Mouse (Mus musculus) heart, embryonic 10.5 days (tissue): ENCODE data around the gene Tmigd1. TPM values are rescaled to one million over a fixed set of nuclear protein-coding genes. Genes with fewer than 3 reads are reported as not detected.

Experiments
- DNase-seq: peaks from one replicate; pipeline ENCODE4 v3.0.0-alpha.2; 2017; ENCODE audit warnings: low spot score
- H3K27ac ChIP-seq: fragments of 300-500 bp; sonication (generic); 2 replicates; pipeline ENCODE4 v1.5.1; 2016; ENCODE audit warnings: mild to moderate bottlenecking
- H3K27me3 ChIP-seq: fragments of 300-500 bp; sonication (generic); 2 replicates; pipeline ENCODE4 v1.6.1; 2016; ENCODE audit warnings: mild to moderate bottlenecking; ENCODE audit not compliant: poor library complexity, insufficient read depth, severe bottlenecking
- H3K36me3 ChIP-seq: fragments of 300-500 bp; sonication (generic); 2 replicates; pipeline ENCODE4 v1.6.1; 2016; ENCODE audit warnings: mild to moderate bottlenecking, moderate library complexity
- H3K4me1 ChIP-seq: fragments of 300-500 bp; sonication (generic); 2 replicates; pipeline ENCODE4 v1.6.1; 2016; ENCODE audit warnings: mild to moderate bottlenecking
- H3K4me3 ChIP-seq: fragments of 300-500 bp; sonication (generic); 2 replicates; pipeline ENCODE4 v1.5.1; 2016; ENCODE audit warnings: mild to moderate bottlenecking, moderate library complexity
- H3K9me3 ChIP-seq: fragments of 300-500 bp; sonication (generic); 2 replicates; pipeline ENCODE4 v1.6.1; 2016; ENCODE audit warnings: mild to moderate bottlenecking, moderate library complexity
- WGBS: fragments of 180-500 bp; shearing (Covaris S2); methylation state at CpG from one replicate; pipeline ENCODE4 v1.1.7; 2016; 5-methylcytosine and 5-hydroxymethylcytosine counted together
- polyA plus RNA-seq: library from polyadenylated mRNA; unstranded; fragments of >200 nt; fragmentation: Nextera tagmentation; extraction: Ambion mirVana; gene quantifications from 2 replicates; pipeline ENCODE4 v1.2.1, GENCODE M21; 2016

Gene Tmigd1
- 0.40 TPM in 1 of 2 replicates, not detected in the other for polyA plus RNA-seq

- no peak for DNase-seq
- WGBS, result 68% methylated on average over 7 of the region's 7 CpGs
- H3K27ac ChIP-seq, result no peak within 1 kb of the TSS
- no peaks in the 10 kb centered on the region for H3K36me3 ChIP-seq
- H3K27me3 ChIP-seq, result no peaks in the 10 kb centered on the region
- no peak within 1 kb of the TSS for H3K4me3 ChIP-seq
- no peaks in the 10 kb centered on the region for H3K9me3 ChIP-seq
- H3K4me1 ChIP-seq, result no peaks in the 10 kb centered on the region
Measured at GRCm38 (mm10) chr11:76901579-76902361, at the start of gene Tmigd1. TSS of gene Tmigd1 (plus strand) at chr11:76902159.

GRCm38 (mm10) chr11:76854475-76855341, 47.3 kb upstream of the Tmigd1 start:
- Histone ChIP-seq H3K27ac (no peak overlapping the region; the same call in 1 of the 2 replicates), H3K4me1 (peaks cover 37% of the 10 kb centered on the region), H3K9me3 (no peaks in the 10 kb centered on the region), H3K4me3 (no peak overlapping the region), H3K36me3 (no peaks in the 10 kb centered on the region), H3K27me3 (no peaks in the 10 kb centered on the region)
- no peak for DNase-seq
- WGBS, result 70% methylated on average over 17 of the region's 17 CpGs

DNA sequence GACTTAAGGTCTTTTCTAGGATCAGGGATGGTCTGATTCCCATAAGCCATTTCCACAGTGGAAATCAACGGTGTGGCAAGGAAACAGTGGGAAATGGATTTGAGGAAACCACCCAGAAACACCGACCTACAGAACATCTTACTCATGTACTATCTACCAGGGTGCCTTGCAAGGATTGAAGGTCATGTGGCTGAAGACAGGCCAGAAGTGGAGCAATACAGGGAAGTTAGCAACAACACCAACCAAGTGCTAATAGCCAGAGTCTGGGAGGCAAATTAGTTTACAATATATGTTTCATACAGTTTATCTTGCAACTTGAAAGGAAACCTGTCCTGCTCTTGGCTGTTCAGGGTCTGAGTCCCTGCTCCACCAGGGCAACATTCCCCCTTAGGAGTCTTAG, 45.4 kb upstream of the Tmigd1 start:
- no peak overlapping the region for H3K4me3 ChIP-seq
- no peak for DNase-seq
- H3K27ac ChIP-seq, result peak overlapping the region; percentile 60
- H3K9me3 ChIP-seq, result no peaks in the 10 kb centered on the region
- no peaks in the 10 kb centered on the region for H3K36me3 ChIP-seq
- 84% methylated on average over 2 of the region's 2 CpGs for WGBS
- H3K4me1 ChIP-seq, result peaks cover 48% of the 10 kb centered on the region
- H3K27me3 ChIP-seq, result no peaks in the 10 kb centered on the region

DNA sequence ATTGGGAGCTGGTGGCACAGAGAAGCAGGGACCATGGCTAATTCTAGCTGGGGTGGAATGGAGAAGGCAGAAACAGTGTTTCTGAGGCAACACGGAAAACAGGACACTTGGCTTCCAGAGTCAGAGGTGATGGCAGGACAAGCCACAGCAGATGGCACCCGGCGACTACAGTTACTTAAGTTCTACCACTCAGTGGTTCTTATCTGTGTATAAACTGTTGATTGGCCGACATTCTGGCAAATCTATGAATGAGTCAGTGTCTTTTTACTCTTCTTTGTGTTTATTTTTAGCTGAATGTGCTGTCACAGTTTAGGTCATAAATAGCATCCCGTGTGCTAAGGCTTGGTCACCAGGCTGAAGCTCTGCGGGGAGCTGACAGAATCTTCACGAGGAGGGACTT, 44.8 kb upstream of the Tmigd1 start:
- no peaks in the 10 kb centered on the region for H3K27me3 ChIP-seq
- peak overlapping the region; percentile 60 for H3K27ac ChIP-seq
- H3K9me3 ChIP-seq, result no peaks in the 10 kb centered on the region
- H3K4me1 ChIP-seq, result peaks cover 48% of the 10 kb centered on the region
- no peak overlapping the region for H3K4me3 ChIP-seq
- H3K36me3 ChIP-seq, result no peaks in the 10 kb centered on the region
- DNase-seq, result no peak
- WGBS, result 33% methylated on average over 7 of the region's 7 CpGs

DNA sequence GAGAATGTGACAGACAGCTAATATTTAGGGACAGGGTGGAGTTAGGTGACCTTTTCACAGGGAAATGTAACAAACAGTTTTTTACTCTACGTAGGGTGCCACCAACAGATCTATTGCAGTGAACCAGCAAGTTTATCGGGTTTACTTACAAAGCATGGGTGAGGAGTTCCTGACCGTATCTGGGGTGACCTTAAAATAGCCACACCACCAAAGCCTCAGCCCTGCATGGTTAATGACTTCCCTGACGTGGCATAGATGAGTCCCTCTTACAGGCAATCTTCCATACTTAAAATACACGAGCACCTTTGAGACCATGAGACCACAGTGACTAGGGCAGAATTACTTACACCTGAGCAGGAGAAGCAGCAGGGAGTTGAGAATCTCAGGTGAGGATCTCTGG, 43.2 kb upstream of the Tmigd1 start:
- Histone ChIP-seq H3K27ac (peak overlapping the region; percentile 79), H3K4me3 (no peak overlapping the region), H3K27me3 (no peaks in the 10 kb centered on the region), H3K4me1 (peaks cover 48% of the 10 kb centered on the region), H3K36me3 (no peaks in the 10 kb centered on the region), H3K9me3 (no peaks in the 10 kb centered on the region)
- WGBS, result 42% methylated on average over 5 of the region's 5 CpGs
- DNase-seq, result no peak

- Histone ChIP-seq H3K9me3 (no peaks in the 10 kb centered on the region), H3K27ac (peak overlapping the region; percentile 79), H3K4me1 (peaks cover 48% of the 10 kb centered on the region), H3K4me3 (no peak overlapping the region), H3K36me3 (no peaks in the 10 kb centered on the region), H3K27me3 (no peaks in the 10 kb centered on the region)
- DNase-seq, result no peak
- 44% methylated on average over 5 of the region's 5 CpGs for WGBS
Measured at GRCm38 (mm10) chr11:76859261-76859660, 42.7 kb upstream of the Tmigd1 start.

DNA sequence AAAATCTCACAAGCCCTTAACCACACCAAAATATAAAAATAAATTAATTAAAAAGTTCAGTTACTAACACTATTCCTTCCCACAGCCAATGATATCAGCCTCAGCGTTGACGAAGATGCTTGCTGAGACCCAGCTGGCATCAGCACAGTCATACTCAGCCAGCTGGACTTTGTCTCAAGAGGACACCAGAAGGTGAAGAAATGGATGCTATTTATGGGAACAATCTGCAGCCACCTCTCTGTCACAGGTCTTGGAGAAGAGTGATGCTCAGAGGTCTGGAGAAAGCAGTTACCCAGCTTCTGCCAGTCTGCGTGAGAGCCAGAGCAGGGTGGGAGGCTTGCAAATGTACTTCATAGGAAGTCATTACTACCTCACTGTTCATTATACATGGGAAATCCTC, 40.8 kb upstream of the Tmigd1 start:
- DNase-seq, result peak; percentile 77
- H3K4me1 ChIP-seq, result peaks cover 36% of the 10 kb centered on the region
- no peaks in the 10 kb centered on the region for H3K36me3 ChIP-seq
- H3K27me3 ChIP-seq, result no peaks in the 10 kb centered on the region
- no peaks in the 10 kb centered on the region for H3K9me3 ChIP-seq
- WGBS, result 48% methylated on average over 3 of the region's 3 CpGs
- no peak overlapping the region; the same call in 1 of the 2 replicates for H3K27ac ChIP-seq
- H3K4me3 ChIP-seq, result no peak overlapping the region

GRCm38 (mm10) chr11:76872556-76873234, 29.3 kb upstream of the Tmigd1 start:
- 70% methylated on average over 11 of the region's 11 CpGs for WGBS
- no peaks in the 10 kb centered on the region for H3K9me3 ChIP-seq
- no peaks in the 10 kb centered on the region for H3K36me3 ChIP-seq
- H3K27me3 ChIP-seq, result no peaks in the 10 kb centered on the region
- no peak for DNase-seq
- no peak overlapping the region for H3K4me3 ChIP-seq
- no peak overlapping the region for H3K27ac ChIP-seq
- H3K4me1 ChIP-seq, result peaks cover 6% of the 10 kb centered on the region; the same call in 1 of the 2 replicates

- no peak for DNase-seq
- 83% methylated on average over 5 of the region's 5 CpGs for WGBS
- H3K27me3 ChIP-seq, result no peaks in the 10 kb centered on the region
- no peak overlapping the region for H3K4me3 ChIP-seq
- no peaks in the 10 kb centered on the region for H3K9me3 ChIP-seq
- H3K36me3 ChIP-seq, result no peaks in the 10 kb centered on the region
- H3K4me1 ChIP-seq, result peaks cover 6% of the 10 kb centered on the region; the same call in 1 of the 2 replicates
- no peak overlapping the region for H3K27ac ChIP-seq
Measured at GRCm38 (mm10) chr11:76873865-76874264, 28.1 kb upstream of the Tmigd1 start.

DNA sequence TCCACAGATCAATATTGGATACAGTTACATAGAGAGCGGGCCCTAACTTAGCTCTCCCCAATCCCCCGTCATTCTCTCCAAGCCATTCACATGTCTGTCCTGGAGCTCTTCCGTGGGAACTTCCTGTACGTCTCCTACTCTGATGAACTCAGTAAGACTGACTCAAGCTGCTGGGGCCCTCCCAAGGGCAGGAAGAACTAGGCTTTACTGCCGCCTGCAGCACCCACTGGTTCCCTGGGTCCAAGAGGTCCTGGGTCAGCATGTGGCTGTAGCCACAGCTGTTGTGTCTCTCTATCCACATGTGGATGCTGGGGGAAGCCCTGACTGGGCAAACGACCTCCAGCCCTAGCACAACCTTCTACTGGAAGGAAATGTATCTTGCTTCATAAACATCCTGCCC, 27.2 kb upstream of the Tmigd1 start:
- DNase-seq, result no peak
- Histone ChIP-seq H3K36me3 (no peaks in the 10 kb centered on the region), H3K4me1 (peaks cover 6% of the 10 kb centered on the region; the same call in 1 of the 2 replicates), H3K27me3 (no peaks in the 10 kb centered on the region), H3K4me3 (no peak overlapping the region), H3K9me3 (no peaks in the 10 kb centered on the region), H3K27ac (no peak overlapping the region)
- WGBS, result 61% methylated on average over 6 of the region's 6 CpGs

DNA sequence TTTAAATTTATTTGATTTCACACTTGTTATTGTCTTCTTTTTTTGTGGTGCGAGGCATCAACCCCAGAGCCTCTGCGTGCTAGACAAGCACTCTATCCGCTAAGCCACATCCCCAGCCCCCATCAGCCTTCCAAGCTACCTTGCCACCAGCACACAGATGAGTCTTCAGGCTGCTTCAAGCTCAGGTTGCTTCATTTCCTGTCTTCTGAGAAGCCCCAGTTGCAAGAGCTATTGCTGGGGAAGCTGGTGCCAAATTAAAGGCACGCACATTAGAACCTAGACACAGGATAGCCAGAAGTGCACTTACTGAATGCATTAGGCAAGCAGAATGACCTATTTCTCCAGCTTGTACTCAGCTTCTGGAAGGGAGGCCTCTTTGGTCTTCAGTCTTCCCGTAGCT, 22.1 kb upstream of the Tmigd1 start:
- H3K36me3 ChIP-seq, result no peaks in the 10 kb centered on the region
- no peaks in the 10 kb centered on the region for H3K27me3 ChIP-seq
- no peak overlapping the region for H3K27ac ChIP-seq
- H3K4me1 ChIP-seq, result peaks cover 5% of the 10 kb centered on the region; the same call in 1 of the 2 replicates
- no peak for DNase-seq
- H3K4me3 ChIP-seq, result no peak overlapping the region
- no peaks in the 10 kb centered on the region for H3K9me3 ChIP-seq
- WGBS, result 88% methylated on average over 5 of the region's 5 CpGs

- H3K4me1 ChIP-seq, result peaks cover 3% of the 10 kb centered on the region
- no peak overlapping the region for H3K4me3 ChIP-seq
- no peaks in the 10 kb centered on the region for H3K36me3 ChIP-seq
- no peak overlapping the region for H3K27ac ChIP-seq
- H3K27me3 ChIP-seq, result no peaks in the 10 kb centered on the region
- no peaks in the 10 kb centered on the region for H3K9me3 ChIP-seq
- no peak for DNase-seq
- WGBS, result 41% methylated on average over 5 of the region's 5 CpGs
Measured at GRCm38 (mm10) chr11:76884451-76884850, 17.5 kb upstream of the Tmigd1 start.
